Mouse (Mus musculus): ENCODE measurements around the gene Celsr1. TPM values are rescaled to one million over a fixed set of nuclear protein-coding genes. Genes with fewer than 3 reads are reported as not detected.
A peak's percentile ranks its signal among the peaks of the same experiment; 100 is the strongest.

Gene Celsr1
- total RNA-seq (2015) (8.4 and 10.7 TPM in 2 replicates), total RNA-seq (2017) (4.4 and 6.6 TPM in 2 replicates)

- no peak; the same call in 1 of the 2 replicates for ATAC-seq (replicated peaks; ENCODE audit: poor library complexity)
Observed at GRCm38 (mm10) chr15:86033191-86033841, at the start of gene Celsr1. Gene Celsr1, minus strand, starts transcription at chr15:86033777.

- ATAC-seq (replicated peaks; ENCODE audit: poor library complexity) = peak; percentile 35
Observed at GRCm38 (mm10) chr15:86083261-86083741, 49.7 kb upstream of the Celsr1 start.

GRCm38 (mm10) chr15:86082551-86082961 lies 49.0 kb upstream of the Celsr1 start:
- no peak for ATAC-seq (replicated peaks; ENCODE audit: poor library complexity)

- ATAC-seq (replicated peaks; ENCODE audit: poor library complexity) = no peak
Observed at GRCm38 (mm10) chr15:86081654-86082053, 48.1 kb upstream of the Celsr1 start.

GRCm38 (mm10) chr15:86080408-86080807 lies 46.8 kb upstream of the Celsr1 start:
- no peak for ATAC-seq (replicated peaks; ENCODE audit: poor library complexity)

GRCm38 (mm10) chr15:86079876-86080275 lies 46.3 kb upstream of the Celsr1 start:
- no peak for ATAC-seq (replicated peaks; ENCODE audit: poor library complexity)

- ATAC-seq (replicated peaks; ENCODE audit: poor library complexity) = no peak
Observed at GRCm38 (mm10) chr15:86079467-86079866, 45.9 kb upstream of the Celsr1 start.

GRCm38 (mm10) chr15:86078481-86079216 lies 45.1 kb upstream of the Celsr1 start:
- no peak for ATAC-seq (replicated peaks; ENCODE audit: poor library complexity)

GRCm38 (mm10) chr15:86077934-86078333 lies 44.4 kb upstream of the Celsr1 start:
- ATAC-seq (replicated peaks; ENCODE audit: poor library complexity) = no peak

- no peak for ATAC-seq (replicated peaks; ENCODE audit: poor library complexity)
Observed at GRCm38 (mm10) chr15:86076378-86076777, 42.8 kb upstream of the Celsr1 start.

- no peak for ATAC-seq (replicated peaks; ENCODE audit: poor library complexity)
Observed at GRCm38 (mm10) chr15:86076048-86076315, 42.4 kb upstream of the Celsr1 start.

- no peak for ATAC-seq (replicated peaks; ENCODE audit: poor library complexity)
Observed at GRCm38 (mm10) chr15:86075305-86076047, 41.9 kb upstream of the Celsr1 start.

GRCm38 (mm10) chr15:86074171-86074937 lies 40.8 kb upstream of the Celsr1 start:
- ATAC-seq (replicated peaks; ENCODE audit: poor library complexity) = no peak

- peak; percentile 20; the same call in 1 of the 2 replicates for ATAC-seq (replicated peaks; ENCODE audit: poor library complexity)
Observed at GRCm38 (mm10) chr15:86071166-86071565, 37.6 kb upstream of the Celsr1 start.

- ATAC-seq (replicated peaks; ENCODE audit: poor library complexity) = no peak
Observed at GRCm38 (mm10) chr15:86070368-86070767, 36.8 kb upstream of the Celsr1 start.

GRCm38 (mm10) chr15:86069011-86069791 lies 35.6 kb upstream of the Celsr1 start:
- peak; percentile 42 for ATAC-seq (replicated peaks; ENCODE audit: poor library complexity)

GRCm38 (mm10) chr15:86067941-86068495 lies 34.4 kb upstream of the Celsr1 start:
- ATAC-seq (replicated peaks; ENCODE audit: poor library complexity) = no peak

GRCm38 (mm10) chr15:86067581-86067910 lies 34.0 kb upstream of the Celsr1 start:
- ATAC-seq (replicated peaks; ENCODE audit: poor library complexity) = peak; percentile 71

- 0 out of 2 replicates have a peak, but pooled peaks have one; percentile 0 for ATAC-seq (replicated peaks; ENCODE audit: poor library complexity)
Observed at GRCm38 (mm10) chr15:86066836-86067580, 33.4 kb upstream of the Celsr1 start.

All from megakaryocyte progenitor cell, adult 5-6 weeks (primary cell).